Mouse (Mus musculus) hindbrain, embryonic 13.5 days (tissue): ENCODE data around the gene Krtap4-16. TPM values are rescaled to one million over a fixed set of nuclear protein-coding genes. Genes with fewer than 3 reads are reported as not detected.

Experiments
- polyA plus RNA-seq: library from polyadenylated mRNA; unstranded; fragments of >200 nt; fragmentation: Nextera tagmentation; extraction: Ambion mirVana; gene quantifications from 2 replicates; pipeline ENCODE4 v1.2.1, GENCODE M21; 2015

Krtap4-16 gene
- polyA plus RNA-seq, 1 experiment from 2014 or later = not detected

Other genes with a start within 250 kb of the Krtap4-16 start
- gene Gm11938, start 248.3 kb downstream of the Krtap4-16 start, polyA plus RNA-seq = not detected in 2 replicates
- not detected in 2 replicates for gene Gm11937, start 241.4 kb downstream of the Krtap4-16 start, polyA plus RNA-seq
- gene Krtap2-4, start 236.8 kb downstream of the Krtap4-16 start, polyA plus RNA-seq = not detected in 2 replicates
- gene Gm11562, start 231.2 kb downstream of the Krtap4-16 start, polyA plus RNA-seq = not detected in 2 replicates
- gene Krtap4-1, start 223.4 kb downstream of the Krtap4-16 start, polyA plus RNA-seq = not detected in 2 replicates
- gene Krtap4-2, start 216.5 kb downstream of the Krtap4-16 start, polyA plus RNA-seq = not detected in 2 replicates
- not detected in 2 replicates for gene Krtap4-7, start 207.5 kb downstream of the Krtap4-16 start, polyA plus RNA-seq
- not detected in 2 replicates for gene Gm11555, start 201.4 kb downstream of the Krtap4-16 start, polyA plus RNA-seq
- not detected in 2 replicates for gene Gm11563, start 192.6 kb downstream of the Krtap4-16 start, polyA plus RNA-seq
- not detected in 2 replicates for gene Krtap4-6, start 185.6 kb downstream of the Krtap4-16 start, polyA plus RNA-seq
- gene Gm14190, start 160.9 kb downstream of the Krtap4-16 start, polyA plus RNA-seq = not detected in 2 replicates
- not detected in 2 replicates for gene Gm14180, start 117.3 kb downstream of the Krtap4-16 start, polyA plus RNA-seq
- gene Gm11595, start 78.7 kb downstream of the Krtap4-16 start, polyA plus RNA-seq = not detected in 2 replicates
- gene Krtap4-8, start 70.9 kb downstream of the Krtap4-16 start, polyA plus RNA-seq = not detected in 2 replicates
- gene Krtap4-9, start 66.4 kb downstream of the Krtap4-16 start, polyA plus RNA-seq = not detected in 2 replicates
- not detected in 2 replicates for gene Gm11596, start 58.1 kb downstream of the Krtap4-16 start, polyA plus RNA-seq
- gene Gm11569, start 52.7 kb downstream of the Krtap4-16 start, polyA plus RNA-seq = not detected in 2 replicates
- not detected in 2 replicates for gene Gm11554, start 47.2 kb downstream of the Krtap4-16 start, polyA plus RNA-seq
- gene Krtap4-13, start 41.7 kb downstream of the Krtap4-16 start, polyA plus RNA-seq = not detected in 2 replicates
- gene Gm11564, start 35.9 kb downstream of the Krtap4-16 start, polyA plus RNA-seq = not detected in 2 replicates
- not detected in 2 replicates for gene 2300003K06Rik, start 13.5 kb downstream of the Krtap4-16 start, polyA plus RNA-seq
- gene Gm11568, start 6.3 kb upstream of the Krtap4-16 start, polyA plus RNA-seq = not detected in 2 replicates
- not detected in 2 replicates for gene Gm11559, start 12.9 kb upstream of the Krtap4-16 start, polyA plus RNA-seq
- gene Krtap9-1, start 21.8 kb upstream of the Krtap4-16 start, polyA plus RNA-seq = not detected in 2 replicates
- not detected in 2 replicates for gene Gm11567, start 27.6 kb upstream of the Krtap4-16 start, polyA plus RNA-seq
- gene Krtap31-1, start 56.3 kb upstream of the Krtap4-16 start, polyA plus RNA-seq = not detected in 2 replicates
- gene Gm11565, start 63.1 kb upstream of the Krtap4-16 start, polyA plus RNA-seq = not detected in 2 replicates
- gene Krtap31-2, start 84.7 kb upstream of the Krtap4-16 start, polyA plus RNA-seq = not detected in 2 replicates
- gene Krtap9-5, start 96.9 kb upstream of the Krtap4-16 start, polyA plus RNA-seq = not detected in 2 replicates
- not detected in 2 replicates for gene Krtap29-1, start 127.4 kb upstream of the Krtap4-16 start, polyA plus RNA-seq
- gene Krtap16-1, start 135.0 kb upstream of the Krtap4-16 start, polyA plus RNA-seq = 0.09 and 0.13 TPM in 2 replicates
- 0.45 TPM in 1 of 2 replicates, not detected in the other for gene Krtap17-1, start 142.4 kb upstream of the Krtap4-16 start, polyA plus RNA-seq
- gene Krt33a, start 164.6 kb upstream of the Krtap4-16 start, polyA plus RNA-seq = not detected in 2 replicates
- not detected in 2 replicates for gene Krt33b, start 178.3 kb upstream of the Krtap4-16 start, polyA plus RNA-seq
- gene Krt34, start 189.9 kb upstream of the Krtap4-16 start, polyA plus RNA-seq = not detected in 2 replicates
- gene Krt31, start 198.9 kb upstream of the Krtap4-16 start, polyA plus RNA-seq = not detected in 2 replicates
- not detected in 2 replicates for gene Krt32, start 236.6 kb upstream of the Krtap4-16 start, polyA plus RNA-seq
- not detected in 2 replicates for gene Krt35, start 244.6 kb upstream of the Krtap4-16 start, polyA plus RNA-seq